Mouse (Mus musculus) B cell, adult 62 days (primary cell): ENCODE measurements around the gene Olfr1242. TPM values are rescaled to one million over a fixed set of nuclear protein-coding genes. Genes with fewer than 3 reads are reported as not detected.

Experiments used
- total RNA-seq: library from RNA; stranded (reverse); gene quantifications from 4 replicates; pipeline ENCODE4 v1.2.4, GENCODE M21; 2023

Olfr1242 gene
- total RNA-seq, result not detected in 4 replicates

GRCm38 (mm10) chr2:89498235-89498634 is at the start of gene Olfr1242:
TSS of gene Olfr1242 (minus strand) at chr2:89498335.

GRCm38 (mm10) chr2:89531387-89531786 is 33.3 kb upstream of the Olfr1242 start, which contains the start of gene Olfr1243:
TSS of gene Olfr1243 (minus strand) at chr2:89531487.

GRCm38 (mm10) chr2:89487026-89487425 is 11.1 kb downstream of the Olfr1242 start, which contains the start of gene Olfr1241:
TSS of gene Olfr1241 (minus strand) at chr2:89487126.

GRCm38 (mm10) chr2:89442900-89443299 is 55.2 kb downstream of the Olfr1242 start, which contains the start of gene Olfr1240:
TSS of gene Olfr1240 (minus strand) at chr2:89443000.

Other genes starting within 250 kb of the Olfr1242 start
- not detected in 4 replicates for gene Olfr1228, start 244.3 kb downstream of the Olfr1242 start, total RNA-seq
- not detected in 4 replicates for gene Olfr1229, start 210.3 kb downstream of the Olfr1242 start, total RNA-seq
- gene Olfr1230, start 201.1 kb downstream of the Olfr1242 start, total RNA-seq, result not detected in 4 replicates
- gene Olfr1231, start 191.3 kb downstream of the Olfr1242 start, total RNA-seq, result not detected in 4 replicates
- not detected in 4 replicates for gene Olfr1232, start 168.7 kb downstream of the Olfr1242 start, total RNA-seq
- gene Olfr1233, start 155.9 kb downstream of the Olfr1242 start, total RNA-seq, result not detected in 4 replicates
- gene Olfr1234, start 133.5 kb downstream of the Olfr1242 start, total RNA-seq, result not detected in 4 replicates
- gene Olfr1238, start 88.7 kb downstream of the Olfr1242 start, total RNA-seq, result not detected in 4 replicates
- gene Olfr1239, start 77.9 kb downstream of the Olfr1242 start, total RNA-seq, result not detected in 4 replicates
- not detected in 4 replicates for gene Olfr1240, start 55.3 kb downstream of the Olfr1242 start, total RNA-seq
- not detected in 4 replicates for gene Olfr1241, start 11.2 kb downstream of the Olfr1242 start, total RNA-seq
- not detected in 4 replicates for gene Olfr1243, start 33.2 kb upstream of the Olfr1242 start, total RNA-seq
- gene Olfr1245, start 80.1 kb upstream of the Olfr1242 start, total RNA-seq, result not detected in 4 replicates
- gene Olfr1246, start 94.8 kb upstream of the Olfr1242 start, total RNA-seq, result not detected in 4 replicates
- 0.14 to 0.15 TPM (median 0.15 TPM) in 3 of 4 replicates, not detected in the other for gene Olfr1247, start 115.8 kb upstream of the Olfr1242 start, total RNA-seq
- not detected in 4 replicates for gene Olfr1248, start 119.9 kb upstream of the Olfr1242 start, total RNA-seq
- not detected in 4 replicates for gene Olfr1249, start 136.6 kb upstream of the Olfr1242 start, total RNA-seq
- not detected in 4 replicates for gene Olfr1250, start 163.1 kb upstream of the Olfr1242 start, total RNA-seq
- gene Olfr1251, start 173.6 kb upstream of the Olfr1242 start, total RNA-seq, result not detected in 4 replicates
- not detected in 4 replicates for gene Olfr1252, start 226.7 kb upstream of the Olfr1242 start, total RNA-seq